Mouse (Mus musculus) midbrain, postnatal 0 days (tissue): Measurements from ENCODE around the gene Prrc2b. TPM values are rescaled to one million over a fixed set of nuclear protein-coding genes. Genes with fewer than 3 reads are reported as not detected.

ENCODE experiments used
- ATAC-seq: fragments of 200-750 bp; cut with Nextera tagmentation; 2 replicates; pipeline ENCODE4 v1.8.0; 2017; ENCODE audit warnings: moderate number of reproducible peaks, mild to moderate bottlenecking, moderate TSS enrichment, moderate library complexity; ENCODE audit not compliant: low FRiP score
- DNase-seq: peaks from one replicate; pipeline ENCODE4 v3.0.0-alpha.2; 2015; ENCODE audit warnings: low spot score
- H3K27ac ChIP-seq: fragments of 300-500 bp; sonication (generic); 2 replicates; pipeline ENCODE4 v1.5.1; 2014; ENCODE audit warnings: low read depth, mild to moderate bottlenecking, low read length, mixed read lengths
- H3K27me3 ChIP-seq: fragments of 300-500 bp; sonication (generic); 2 replicates; pipeline ENCODE4 v1.6.1; 2014; ENCODE audit warnings: low read length, control low read depth, mixed read lengths; ENCODE audit not compliant: insufficient read depth
- H3K36me3 ChIP-seq: fragments of 300-500 bp; sonication (generic); 2 replicates; pipeline ENCODE4 v1.6.1; 2014; ENCODE audit warnings: low read length, control low read depth, mixed read lengths; ENCODE audit not compliant: insufficient read depth
- H3K4me1 ChIP-seq: fragments of 300-500 bp; sonication (generic); 2 replicates; pipeline ENCODE4 v1.6.1; 2014; ENCODE audit warnings: mild to moderate bottlenecking, control low read depth, antibody characterized with exemption, low read length, mixed read lengths; ENCODE audit not compliant: insufficient read depth
- H3K4me2 ChIP-seq: fragments of 300-500 bp; sonication (generic); 2 replicates; pipeline ENCODE4 v1.6.1; 2014; ENCODE audit warnings: low read depth, mild to moderate bottlenecking, low read length, mixed read lengths; ENCODE audit not compliant: poor library complexity, severe bottlenecking
- H3K4me3 ChIP-seq: fragments of 300-500 bp; sonication (generic); 2 replicates; pipeline ENCODE4 v1.5.1; 2014; ENCODE audit warnings: low read depth, mild to moderate bottlenecking, low read length, moderate library complexity
- H3K9ac ChIP-seq: fragments of 300-500 bp; sonication (generic); replicated peaks from 2 replicates; pipeline ENCODE4 v1.6.1; 2014; ENCODE audit warnings: mild to moderate bottlenecking, low read length, moderate library complexity, mixed read lengths; ENCODE audit not compliant: poor library complexity, severe bottlenecking
- H3K9me3 ChIP-seq: fragments of 300-500 bp; sonication (generic); 2 replicates; pipeline ENCODE4 v1.6.1; 2016; ENCODE audit warnings: low read length, control low read depth
- CTCF ChIP-seq: IDR thresholded peaks from 2 replicates; pipeline ENCODE4 v1.5.1; 2016; ENCODE audit warnings: antibody characterized with exemption, mild to moderate bottlenecking
- WGBS: fragments of 180-500 bp; shearing (Covaris S2); extraction: QIAGEN DNeasy Blood & Tissue Kit; methylation state at CpG from one replicate; pipeline ENCODE4 v1.1.7; 2014; 5-methylcytosine and 5-hydroxymethylcytosine counted together
- polyA plus RNA-seq: library from polyadenylated mRNA; unstranded; fragments of >200 nt; fragmentation: Nextera tagmentation; extraction: Ambion mirVana; gene quantifications from 2 replicates; pipeline ENCODE4 v1.2.1, GENCODE M21; 2015
- total RNA-seq: library from RNA; depleted of rRNA; stranded (reverse); fragments of >200 nt; gene quantifications from 2 replicates; pipeline ENCODE4 v1.2.3, GENCODE M21; 2014

Prrc2b gene
- total and polyA plus RNA-seq, 2 experiments from 2014 or later, result 65.9 to 164 TPM

GRCm38 (mm10) chr2:32201527-32201926, 50.6 kb downstream of the Prrc2b start:
- Histone ChIP-seq H3K4me1 (no peaks in the 10 kb centered on the region), H3K4me3 (no peak overlapping the region), H3K27ac (0 out of 2 replicates have a peak overlapping the region, but pooled peaks have one; percentile 32), H3K36me3 (peaks cover 91% of the 10 kb centered on the region), H3K9me3 (no peaks in the 10 kb centered on the region), H3K9ac (no peak overlapping the region), H3K27me3 (no peaks in the 10 kb centered on the region), H3K4me2 (no peak overlapping the region)
- ATAC-seq, result peak; percentile 47; the same call in 1 of the 2 replicates
- 55% methylated on average over 7 of the region's 7 CpGs for WGBS
- DNase-seq, result peak; percentile 93
- no peak for TF ChIP-seq CTCF

GRCm38 (mm10) chr2:32203853-32204252, 53.0 kb downstream of the Prrc2b start:
- Histone ChIP-seq H3K27me3 (no peaks in the 10 kb centered on the region), H3K9ac (no peak overlapping the region), H3K36me3 (peaks cover 93% of the 10 kb centered on the region), H3K4me1 (no peaks in the 10 kb centered on the region), H3K9me3 (no peaks in the 10 kb centered on the region), H3K27ac (no peak overlapping the region), H3K4me3 (no peak overlapping the region), H3K4me2 (no peak overlapping the region)
- 98% methylated on average over 13 of the region's 13 CpGs for WGBS
- no peak for DNase-seq
- TF ChIP-seq CTCF, result no peak
- ATAC-seq, result no peak

GRCm38 (mm10) chr2:32207682-32208081, 56.8 kb downstream of the Prrc2b start:
- DNase-seq (no peak), ATAC-seq (no peak)
- Histone ChIP-seq H3K4me3 (no peak overlapping the region), H3K27me3 (no peaks in the 10 kb centered on the region), H3K4me2 (no peak overlapping the region), H3K27ac (no peak overlapping the region), H3K4me1 (no peaks in the 10 kb centered on the region), H3K36me3 (peaks cover 78% of the 10 kb centered on the region), H3K9ac (no peak overlapping the region), H3K9me3 (no peaks in the 10 kb centered on the region)
- 95% methylated on average over 1 of the region's 1 CpGs for WGBS
- TF ChIP-seq CTCF, result no peak

GRCm38 (mm10) chr2:32211689-32212088, 60.8 kb downstream of the Prrc2b start:
- no peak for DNase-seq

GRCm38 (mm10) chr2:32213000-32213399, 62.1 kb downstream of the Prrc2b start:
- H3K36me3 ChIP-seq, result peaks cover 78% of the 10 kb centered on the region
- H3K9me3 ChIP-seq, result no peaks in the 10 kb centered on the region
- no peaks in the 10 kb centered on the region for H3K4me1 ChIP-seq
- H3K9ac ChIP-seq, result no peak overlapping the region
- no peak overlapping the region for H3K27ac ChIP-seq
- H3K27me3 ChIP-seq, result no peaks in the 10 kb centered on the region
- no peak for DNase-seq
- no peak for TF ChIP-seq CTCF
- H3K4me3 ChIP-seq, result no peak overlapping the region
- no peak overlapping the region for H3K4me2 ChIP-seq
- ATAC-seq, result no peak
- 54% methylated on average over 10 of the region's 10 CpGs for WGBS

More at GRCm38 (mm10) chr2:32211689-32212088, 60.8 kb downstream of the Prrc2b start:
- WGBS, result 92% methylated on average over 8 of the region's 8 CpGs
- no peaks in the 10 kb centered on the region for H3K4me1 ChIP-seq
- no peaks in the 10 kb centered on the region for H3K27me3 ChIP-seq
- no peak overlapping the region for H3K4me2 ChIP-seq
- H3K27ac ChIP-seq, result no peak overlapping the region
- H3K4me3 ChIP-seq, result no peak overlapping the region
- peaks cover 78% of the 10 kb centered on the region for H3K36me3 ChIP-seq
- no peaks in the 10 kb centered on the region for H3K9me3 ChIP-seq
- H3K9ac ChIP-seq, result no peak overlapping the region
- no peak for TF ChIP-seq CTCF
- ATAC-seq, result no peak

DNA sequence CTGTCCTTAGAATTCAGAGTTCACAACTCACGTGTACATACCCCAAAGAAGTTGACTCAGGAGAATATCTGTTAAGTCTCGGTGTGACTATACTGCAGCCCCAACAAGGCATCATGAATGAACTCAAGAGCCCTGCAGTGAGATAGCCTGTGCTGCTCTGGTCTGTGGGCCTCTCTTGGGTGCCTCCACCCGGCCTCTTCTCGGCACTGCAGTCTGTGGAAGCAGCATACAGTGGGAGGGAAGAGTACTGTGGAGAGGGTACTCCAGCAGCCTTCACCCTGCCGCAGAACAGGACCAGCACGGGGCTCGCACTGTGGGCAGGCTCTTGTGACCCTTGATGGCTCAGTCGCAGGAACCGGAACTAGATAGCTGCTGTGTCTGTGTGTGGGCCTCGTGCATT, 64.7 kb downstream of the Prrc2b start:
- TF ChIP-seq CTCF, result no peak
- WGBS, result 90% methylated on average over 10 of the region's 10 CpGs
- Histone ChIP-seq H3K4me2 (no peak overlapping the region), H3K9ac (no peak overlapping the region), H3K9me3 (no peaks in the 10 kb centered on the region), H3K36me3 (peaks cover 93% of the 10 kb centered on the region), H3K27me3 (no peaks in the 10 kb centered on the region), H3K4me1 (no peaks in the 10 kb centered on the region), H3K4me3 (no peak overlapping the region), H3K27ac (no peak overlapping the region)
- ATAC-seq (no peak), DNase-seq (no peak)
